Mouse (Mus musculus) ES-E14 (cell line): Measurements from ENCODE around the gene Masp2. TPM values are rescaled to one million over a fixed set of nuclear protein-coding genes. Genes with fewer than 3 reads are reported as not detected.

ENCODE experiments used
- DNase-seq: peaks from one replicate; pipeline ENCODE4 v3.0.0-alpha.2; 2013; ENCODE audit warnings: low read depth, low spot score
- H3K27ac ChIP-seq: 2 replicates; pipeline ENCODE4 v1.5.1; 2012; ENCODE audit warnings: low read depth, mild to moderate bottlenecking, low read length, moderate library complexity, mixed read lengths; ENCODE audit not compliant: poor library complexity, insufficient read depth, severe bottlenecking
- H3K36me3 ChIP-seq: 2 replicates; pipeline ENCODE4 v1.6.1; 2012; ENCODE audit warnings: mild to moderate bottlenecking, low read length, moderate library complexity, mixed read lengths; ENCODE audit not compliant: control insufficient read depth, poor library complexity, insufficient read depth, severe bottlenecking
- H3K4me1 ChIP-seq, 2 experiments: fragments of 150-350 bp in 1 of 2; sonication (generic) in 1 of 2; 2 replicates each; pipeline ENCODE4 v1.6.1; 2012; ENCODE audit warnings: low read length in 2 of 2, mild to moderate bottlenecking in 1 of 2, mixed read lengths in 1 of 2; ENCODE audit not compliant: control insufficient read depth in 2 of 2, insufficient read depth in 2 of 2, poor library complexity in 1 of 2
- H3K4me3 ChIP-seq, 2 experiments: fragments of 150-350 bp in 1 of 2; sonication (generic) in 1 of 2; 2 replicates each; pipeline ENCODE4 v1.5.1; 2012; ENCODE audit warnings: low read length in 2 of 2, low read depth in 1 of 2, mild to moderate bottlenecking in 1 of 2, mixed read lengths in 1 of 2; ENCODE audit not compliant: insufficient read depth in 1 of 2, poor library complexity in 1 of 2, severe bottlenecking in 1 of 2
- H3K9ac ChIP-seq: 2 replicates; pipeline ENCODE4 v1.6.1; 2012; ENCODE audit warnings: low read depth, mild to moderate bottlenecking, low read length, mixed read lengths; ENCODE audit not compliant: poor library complexity, insufficient read depth, severe bottlenecking
- H3K9me3 ChIP-seq: fragments of 150-350 bp; sonication (generic); 2 replicates; pipeline ENCODE4 v1.6.1; 2012; ENCODE audit warnings: low read depth, mild to moderate bottlenecking, low read length; ENCODE audit not compliant: control insufficient read depth, insufficient read depth
- CHD2 ChIP-seq: IDR thresholded peaks from 2 replicates; pipeline ENCODE4 v1.6.1; 2014; ENCODE audit warnings: mild to moderate bottlenecking, low read depth, low read length, inconsistent platforms
- HCFC1 ChIP-seq: IDR thresholded peaks from 2 replicates; pipeline ENCODE4 v1.6.1; 2012; ENCODE audit warnings: low read length, inconsistent platforms, borderline replicate concordance; ENCODE audit not compliant: insufficient read depth
- MAFK ChIP-seq: IDR thresholded peaks from 2 replicates; pipeline ENCODE4 v1.6.1; 2014; ENCODE audit warnings: mild to moderate bottlenecking, low read depth, low read length, inconsistent platforms; ENCODE audit not compliant: insufficient read depth
- ZC3H11A ChIP-seq: IDR thresholded peaks from 2 replicates; pipeline ENCODE4 v1.6.1; 2012; ENCODE audit warnings: low read depth, mild to moderate bottlenecking, inconsistent platforms, low read length, borderline replicate concordance
- ZNF384 ChIP-seq: IDR thresholded peaks from 2 replicates; pipeline ENCODE4 v1.6.1; 2012; ENCODE audit warnings: low read depth, low read length, inconsistent platforms
- in situ Hi-C, 2 experiments: fragments of 600-800 bp; cut with MboI; formaldehyde crosslinking; loops; one replicate each; pipeline ENCODE4 v1.15.1; 2025; ENCODE audit warnings: low sequenced_read_pairs in 2 of 2, inconsistent platforms in 1 of 2; ENCODE audit not compliant: unreplicated experiment in 2 of 2
- total RNA-seq: library from RNA; depleted of rRNA; stranded (reverse); fragments of 300-350 nt; gene quantifications from 2 replicates; pipeline ENCODE4 v1.2.3, GENCODE M21; 2012

Gene Masp2
- total RNA-seq, 1 experiment, result 3.7 TPM

DNA sequence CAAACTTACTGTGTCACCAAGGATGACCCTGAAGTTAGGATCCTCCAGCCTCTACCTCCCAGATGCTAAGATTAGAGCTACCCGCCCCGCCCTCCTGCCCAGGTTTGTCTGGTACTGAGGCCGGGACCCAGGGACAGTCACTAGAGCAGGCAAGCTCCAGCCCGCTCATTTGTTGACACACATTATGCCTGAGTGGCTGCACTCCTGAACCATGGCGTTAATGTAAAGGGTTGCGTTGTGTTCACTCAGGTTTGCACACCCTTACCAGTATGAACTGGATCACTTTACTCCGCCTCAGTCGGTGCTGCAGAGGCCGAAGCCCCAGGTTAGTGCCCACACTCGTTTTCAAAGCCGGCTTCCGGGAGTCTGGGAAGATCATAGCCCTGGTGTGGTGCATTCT, 38.8 kb upstream of the Masp2 start:
- no peak overlapping the region for H3K27ac ChIP-seq
- peaks cover 0 to 2% of the 10 kb centered on the region in 2 experiments; a peak in 2 of 4 replicates for H3K4me1 ChIP-seq
- no peak overlapping the region for H3K9ac ChIP-seq
- no peak overlapping the region for H3K4me3 ChIP-seq
- peaks cover 65% of the 10 kb centered on the region for H3K36me3 ChIP-seq
- no peak for DNase-seq
- no peaks in the 10 kb centered on the region for H3K9me3 ChIP-seq
- TF ChIP-seq ZNF384 (no peak), CHD2 (no peak), HCFC1 (no peak), MAFK (no peak), ZC3H11A (no peak)
- in situ Hi-C loops, result no loop called here

DNA sequence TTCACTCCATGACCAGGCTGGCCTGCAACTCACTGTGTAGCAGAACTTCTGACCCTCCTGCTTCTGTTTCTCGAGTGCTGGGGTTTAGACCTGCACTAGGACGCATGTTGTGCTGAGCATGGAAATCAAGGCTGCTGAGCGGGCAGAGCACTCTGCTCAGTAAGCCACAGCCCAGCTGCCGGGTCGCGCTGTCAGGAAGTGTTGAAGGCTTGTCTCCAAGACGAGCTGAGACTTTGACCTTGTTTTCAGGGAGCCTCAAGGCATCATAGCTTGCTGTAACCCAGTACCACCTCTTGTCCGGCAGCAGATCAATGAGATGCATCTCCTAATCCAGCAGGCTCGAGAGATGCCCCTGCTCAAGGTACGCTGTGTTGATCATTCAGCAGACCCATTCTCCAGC, 32.2 kb upstream of the Masp2 start:
- Histone ChIP-seq H3K4me3 (no peak overlapping the region), H3K4me1 (no peaks in the 10 kb centered on the region), H3K27ac (no peak overlapping the region), H3K9me3 (no peaks in the 10 kb centered on the region), H3K36me3 (peaks cover 69% of the 10 kb centered on the region), H3K9ac (no peak overlapping the region)
- in situ Hi-C loops, result no loop called here
- no peak for DNase-seq
- no peak for TF ChIP-seq CHD2
- TF ChIP-seq ZC3H11A, result no peak
- no peak for TF ChIP-seq HCFC1

- Histone ChIP-seq H3K36me3 (peaks cover 70% of the 10 kb centered on the region), H3K4me3 (no peak overlapping the region), H3K9ac (no peak overlapping the region), H3K9me3 (no peaks in the 10 kb centered on the region), H3K4me1 (no peaks in the 10 kb centered on the region), H3K27ac (no peak overlapping the region)
- in situ Hi-C loops, result no loop called here
- no peak for DNase-seq
- TF ChIP-seq CHD2 (no peak), HCFC1 (no peak), MAFK (no peak), ZNF384 (no peak), ZC3H11A (no peak)
Observed at GRCm38 (mm10) chr4:148570693-148571295, 31.6 kb upstream of the Masp2 start.

DNA sequence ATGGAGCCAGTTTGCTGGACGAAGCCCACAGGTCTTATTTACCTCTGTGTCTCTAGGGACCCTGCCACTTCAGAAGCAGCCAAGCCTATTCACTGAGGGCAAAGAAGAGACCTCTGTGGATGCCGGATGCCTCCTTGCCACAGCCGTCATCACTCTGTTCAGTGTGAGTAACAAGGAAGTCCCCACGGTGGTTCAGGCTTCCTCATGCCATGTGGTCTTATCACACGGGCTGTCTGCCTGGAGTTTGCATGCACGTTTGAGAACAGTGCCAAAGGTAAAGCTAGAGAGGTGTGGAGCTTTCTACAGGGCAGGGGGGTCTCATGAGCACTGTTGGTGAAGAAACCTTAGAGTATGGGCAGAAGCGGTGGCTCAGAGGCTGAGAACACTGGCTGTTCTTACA, 29.1 kb upstream of the Masp2 start:
- H3K27ac ChIP-seq, result no peak overlapping the region
- no peaks in the 10 kb centered on the region for H3K4me1 ChIP-seq
- no peak for DNase-seq
- H3K9me3 ChIP-seq, result no peaks in the 10 kb centered on the region
- in situ Hi-C loops, result no loop called here
- TF ChIP-seq MAFK, result no peak
- H3K9ac ChIP-seq, result no peak overlapping the region
- peaks cover 76% of the 10 kb centered on the region for H3K36me3 ChIP-seq
- H3K4me3 ChIP-seq, result no peak overlapping the region

DNA sequence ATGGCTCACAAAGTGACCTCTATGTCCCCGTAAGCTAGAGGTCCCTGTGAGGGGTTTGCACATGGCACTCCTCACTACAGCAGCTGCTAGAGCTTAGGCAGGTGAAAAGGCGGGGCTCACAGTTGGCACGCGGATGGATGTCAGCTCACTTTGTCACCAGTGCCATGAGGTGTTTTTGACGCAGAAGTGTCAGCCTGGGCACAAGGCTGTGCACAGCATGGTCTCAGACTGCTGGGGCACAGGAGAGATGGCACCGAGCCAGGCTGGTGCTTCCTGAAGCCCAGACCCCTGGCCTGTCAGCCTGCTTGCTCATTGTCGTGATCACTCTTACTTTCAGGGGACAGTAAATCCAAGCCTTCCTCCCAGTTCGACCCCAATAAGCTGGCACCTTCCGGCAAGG, 21.6 kb upstream of the Masp2 start:
- H3K9ac ChIP-seq, result no peak overlapping the region
- no peaks in the 10 kb centered on the region for H3K9me3 ChIP-seq
- peaks cover 62% of the 10 kb centered on the region for H3K36me3 ChIP-seq
- no peak for TF ChIP-seq MAFK
- TF ChIP-seq HCFC1, result no peak
- no peak for TF ChIP-seq CHD2
- TF ChIP-seq ZC3H11A, result no peak
- no peak for TF ChIP-seq ZNF384
- no peak for DNase-seq
- no peak overlapping the region; the same call in 1 of the 2 replicates for H3K27ac ChIP-seq
- no peak overlapping the region for H3K4me3 ChIP-seq
- no peaks in the 10 kb centered on the region for H3K4me1 ChIP-seq
- in situ Hi-C loops, result no loop called here
